Mouse (Mus musculus): ENCODE measurements around the gene Pdp2. TPM values are rescaled to one million over a fixed set of nuclear protein-coding genes. Genes with fewer than 3 reads are reported as not detected.
A peak's percentile ranks its signal among the peaks of the same experiment; 100 is the strongest.

Pdp2 gene
- polyA plus RNA-seq, 1 experiment from 2014 or later, result 18.2 TPM

GRCm38 (mm10) chr8:104629306-104630110 lies 38.3 kb downstream of the Pdp2 start:
- 70% methylated on average over 22 of the region's 22 CpGs for WGBS
- ATAC-seq, result no peak
- no peaks in the 10 kb centered on the region for H3K36me3 ChIP-seq (ENCODE audit: control insufficient read depth, insufficient read depth, low read length)
- no peak overlapping the region for H3K9ac ChIP-seq (ENCODE audit: low read depth, low read length)
- no peak overlapping the region for H3K27ac ChIP-seq (ENCODE audit: low read length)
- H3K9me3 ChIP-seq (ENCODE audit: control insufficient read depth, low read length), result no peaks in the 10 kb centered on the region
- no peak overlapping the region for H3K4me3 ChIP-seq (ENCODE audit: low read length)
- H3K4me1 ChIP-seq (ENCODE audit: control insufficient read depth, insufficient read depth, low read length), result peaks cover 6% of the 10 kb centered on the region
- no peak overlapping the region for H3K4me2 ChIP-seq (ENCODE audit: low read depth, low read length)
- peaks cover 9% of the 10 kb centered on the region for H3K27me3 ChIP-seq (replicated peaks; ENCODE audit: control insufficient read depth, insufficient read depth, low read length)

- H3K36me3 ChIP-seq (ENCODE audit: control insufficient read depth, insufficient read depth, low read length), result no peaks in the 10 kb centered on the region
- H3K27ac ChIP-seq (ENCODE audit: low read length), result no peak overlapping the region
- peak overlapping the region; percentile 60; the same call in 1 of the 2 replicates for H3K9ac ChIP-seq (ENCODE audit: low read depth, low read length)
- no peak for ATAC-seq
- H3K4me3 ChIP-seq (ENCODE audit: low read length), result peak overlapping the region; percentile 48
- peaks cover 9% of the 10 kb centered on the region for H3K27me3 ChIP-seq (replicated peaks; ENCODE audit: control insufficient read depth, insufficient read depth, low read length)
- peaks cover 6% of the 10 kb centered on the region for H3K4me1 ChIP-seq (ENCODE audit: control insufficient read depth, insufficient read depth, low read length)
- peak overlapping the region; percentile 70 for H3K4me2 ChIP-seq (ENCODE audit: low read depth, low read length)
- 32% methylated on average over 8 of the region's 8 CpGs for WGBS
- H3K9me3 ChIP-seq (ENCODE audit: control insufficient read depth, low read length), result no peaks in the 10 kb centered on the region
These were observed 38.8 kb downstream of the Pdp2 start for GRCm38 (mm10) chr8:104630111-104630479.

GRCm38 (mm10) chr8:104630574-104630973 lies 39.3 kb downstream of the Pdp2 start:
- Histone ChIP-seq H3K36me3 (ENCODE audit: control insufficient read depth, insufficient read depth, low read length) (no peaks in the 10 kb centered on the region), H3K4me3 (ENCODE audit: low read length) (peak overlapping the region; percentile 48), H3K27me3 (replicated peaks; ENCODE audit: control insufficient read depth, insufficient read depth, low read length) (peaks cover 9% of the 10 kb centered on the region), H3K4me1 (ENCODE audit: control insufficient read depth, insufficient read depth, low read length) (peaks cover 6% of the 10 kb centered on the region), H3K4me2 (ENCODE audit: low read depth, low read length) (peak overlapping the region; percentile 70), H3K9ac (ENCODE audit: low read depth, low read length) (peak overlapping the region; percentile 60), H3K27ac (ENCODE audit: low read length) (no peak overlapping the region), H3K9me3 (ENCODE audit: control insufficient read depth, low read length) (no peaks in the 10 kb centered on the region)
- ATAC-seq, result peak; percentile 34; the same call in 1 of the 2 replicates
- under 1% methylated on average over 36 of the region's 36 CpGs for WGBS

GRCm38 (mm10) chr8:104630981-104631663 lies 39.9 kb downstream of the Pdp2 start, which contains the start of gene Rrad:
Rrad (minus strand) TSS chr8:104631327.
- peak; percentile 80 for ATAC-seq
- no peaks in the 10 kb centered on the region for H3K9me3 ChIP-seq (ENCODE audit: control insufficient read depth, low read length)
- H3K9ac ChIP-seq (ENCODE audit: low read depth, low read length), result peak within 1 kb of the TSS; percentile 60
- H3K27ac ChIP-seq (ENCODE audit: low read length), result no peak within 1 kb of the TSS
- H3K4me2 ChIP-seq (ENCODE audit: low read depth, low read length), result peak within 1 kb of the TSS; percentile 70
- peaks cover 9% of the 10 kb centered on the region for H3K27me3 ChIP-seq (replicated peaks; ENCODE audit: control insufficient read depth, insufficient read depth, low read length)
- H3K4me1 ChIP-seq (ENCODE audit: control insufficient read depth, insufficient read depth, low read length), result peaks cover 6% of the 10 kb centered on the region
- WGBS, result 0% methylated on average over 16 of the region's 28 CpGs
- H3K36me3 ChIP-seq (ENCODE audit: control insufficient read depth, insufficient read depth, low read length), result no peaks in the 10 kb centered on the region
- H3K4me3 ChIP-seq (ENCODE audit: low read length), result peak within 1 kb of the TSS; percentile 48

GRCm38 (mm10) chr8:104631975-104632374 lies 40.7 kb downstream of the Pdp2 start:
- Histone ChIP-seq H3K36me3 (ENCODE audit: control insufficient read depth, insufficient read depth, low read length) (no peaks in the 10 kb centered on the region), H3K9ac (ENCODE audit: low read depth, low read length) (no peak overlapping the region), H3K27me3 (replicated peaks; ENCODE audit: control insufficient read depth, insufficient read depth, low read length) (peaks cover 9% of the 10 kb centered on the region), H3K4me3 (ENCODE audit: low read length) (peak overlapping the region; percentile 48; the same call in 1 of the 2 replicates), H3K27ac (ENCODE audit: low read length) (no peak overlapping the region), H3K4me1 (ENCODE audit: control insufficient read depth, insufficient read depth, low read length) (peaks cover 6% of the 10 kb centered on the region), H3K4me2 (ENCODE audit: low read depth, low read length) (peak overlapping the region; percentile 70), H3K9me3 (ENCODE audit: control insufficient read depth, low read length) (no peaks in the 10 kb centered on the region)
- WGBS, result 42% methylated on average over 5 of the region's 5 CpGs
- ATAC-seq, result no peak

GRCm38 (mm10) chr8:104632486-104632885 lies 41.2 kb downstream of the Pdp2 start:
- peaks cover 6% of the 10 kb centered on the region for H3K4me1 ChIP-seq (ENCODE audit: control insufficient read depth, insufficient read depth, low read length)
- H3K4me3 ChIP-seq (ENCODE audit: low read length), result no peak overlapping the region
- H3K9ac ChIP-seq (ENCODE audit: low read depth, low read length), result no peak overlapping the region
- H3K27ac ChIP-seq (ENCODE audit: low read length), result no peak overlapping the region
- no peak for ATAC-seq
- H3K36me3 ChIP-seq (ENCODE audit: control insufficient read depth, insufficient read depth, low read length), result no peaks in the 10 kb centered on the region
- WGBS, result 72% methylated on average over 6 of the region's 6 CpGs
- no peaks in the 10 kb centered on the region for H3K9me3 ChIP-seq (ENCODE audit: control insufficient read depth, low read length)
- H3K4me2 ChIP-seq (ENCODE audit: low read depth, low read length), result no peak overlapping the region
- H3K27me3 ChIP-seq (replicated peaks; ENCODE audit: control insufficient read depth, insufficient read depth, low read length), result peaks cover 9% of the 10 kb centered on the region

GRCm38 (mm10) chr8:104633156-104633744 lies 42.0 kb downstream of the Pdp2 start:
- H3K4me2 ChIP-seq (ENCODE audit: low read depth, low read length), result no peak overlapping the region
- peaks cover 6% of the 10 kb centered on the region for H3K4me1 ChIP-seq (ENCODE audit: control insufficient read depth, insufficient read depth, low read length)
- H3K9ac ChIP-seq (ENCODE audit: low read depth, low read length), result no peak overlapping the region
- no peak overlapping the region for H3K27ac ChIP-seq (ENCODE audit: low read length)
- whole genome bisulfite sequencing, result 54% methylated on average over 9 of the region's 9 CpGs
- H3K4me3 ChIP-seq (ENCODE audit: low read length), result no peak overlapping the region
- ATAC-seq, result no peak
- H3K27me3 ChIP-seq (replicated peaks; ENCODE audit: control insufficient read depth, insufficient read depth, low read length), result peaks cover 9% of the 10 kb centered on the region
- no peaks in the 10 kb centered on the region for H3K36me3 ChIP-seq (ENCODE audit: control insufficient read depth, insufficient read depth, low read length)
- H3K9me3 ChIP-seq (ENCODE audit: control insufficient read depth, low read length), result no peaks in the 10 kb centered on the region

- Histone ChIP-seq H3K4me1 (ENCODE audit: control insufficient read depth, insufficient read depth, low read length) (peaks cover 8% of the 10 kb centered on the region), H3K9ac (ENCODE audit: low read depth, low read length) (no peak overlapping the region), H3K27ac (ENCODE audit: low read length) (no peak overlapping the region), H3K27me3 (replicated peaks; ENCODE audit: control insufficient read depth, insufficient read depth, low read length) (peaks cover 8% of the 10 kb centered on the region), H3K36me3 (ENCODE audit: control insufficient read depth, insufficient read depth, low read length) (no peaks in the 10 kb centered on the region), H3K4me3 (ENCODE audit: low read length) (no peak overlapping the region), H3K9me3 (ENCODE audit: control insufficient read depth, low read length) (no peaks in the 10 kb centered on the region), H3K4me2 (ENCODE audit: low read depth, low read length) (no peak overlapping the region)
- no peak for ATAC-seq
- 84% methylated on average over 3 of the region's 3 CpGs for WGBS
These were observed 43.9 kb downstream of the Pdp2 start for GRCm38 (mm10) chr8:104635004-104635710.

GRCm38 (mm10) chr8:104638010-104638409 lies 46.8 kb downstream of the Pdp2 start:
- ATAC-seq, result no peak

More at GRCm38 (mm10) chr8:104638010-104638409, 46.8 kb downstream of the Pdp2 start:
- H3K27me3 ChIP-seq (replicated peaks; ENCODE audit: control insufficient read depth, insufficient read depth, low read length), result no peaks in the 10 kb centered on the region; the same call in 1 of the 2 replicates
- H3K9ac ChIP-seq (ENCODE audit: low read depth, low read length), result no peak overlapping the region
- H3K4me1 ChIP-seq (ENCODE audit: control insufficient read depth, insufficient read depth, low read length), result peaks cover 18% of the 10 kb centered on the region
- no peak overlapping the region for H3K4me3 ChIP-seq (ENCODE audit: low read length)
- H3K4me2 ChIP-seq (ENCODE audit: low read depth, low read length), result no peak overlapping the region
- no peaks in the 10 kb centered on the region for H3K9me3 ChIP-seq (ENCODE audit: control insufficient read depth, low read length)
- whole genome bisulfite sequencing, result 88% methylated on average over 6 of the region's 6 CpGs
- H3K27ac ChIP-seq (ENCODE audit: low read length), result no peak overlapping the region
- H3K36me3 ChIP-seq (ENCODE audit: control insufficient read depth, insufficient read depth, low read length), result no peaks in the 10 kb centered on the region
